Mouse (Mus musculus) cerebellum, postnatal 36 days (tissue): ENCODE measurements around the gene Igf1r.
"Not testable (repeated sequence)": the region's sequence is repeated elsewhere in the genome, so short reads cannot be mapped to it uniquely, and the experiment has no call there.

Experiments used
- DNase-seq, 2 experiments: peaks; one replicate each; pipeline ENCODE4 v3.0.0; 2021 to 2022; ENCODE audit warnings: mixed read lengths in 2 of 2

Igf1r gene

DNA sequence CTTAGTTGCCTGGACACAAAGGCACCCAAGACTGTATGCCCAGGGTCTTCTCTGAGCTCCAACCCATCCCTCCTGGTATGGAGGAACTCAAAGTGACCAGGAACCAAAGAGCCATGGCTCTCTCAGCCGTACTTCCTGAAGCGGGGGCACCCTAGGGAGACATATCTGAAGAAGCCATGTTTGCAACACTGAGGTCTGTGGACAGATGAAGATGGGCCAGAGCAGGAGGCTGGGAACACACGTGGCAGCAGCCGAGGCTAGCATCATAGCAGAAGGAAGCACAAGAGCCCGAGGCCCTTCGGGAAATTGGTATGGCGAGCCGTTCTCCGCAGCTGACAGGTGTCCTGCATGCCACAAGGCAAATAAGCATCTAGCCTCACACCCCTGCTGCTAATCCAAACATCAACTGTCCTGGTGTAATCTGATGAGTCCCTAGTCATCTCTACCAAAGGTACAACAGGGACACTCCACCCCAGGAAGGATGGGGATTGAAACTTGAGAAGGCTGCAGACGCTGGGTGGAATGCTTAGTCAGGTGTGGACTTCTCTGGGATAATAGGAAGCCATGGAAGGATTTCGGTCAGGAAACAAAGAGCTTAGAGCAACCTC lies 286.7 kb downstream of the Igf1r start:
- DNase-seq = no peak

- no peak for DNase-seq
Observed at GRCm38 (mm10) chr7:68241205-68241604, 288.6 kb downstream of the Igf1r start.

DNA sequence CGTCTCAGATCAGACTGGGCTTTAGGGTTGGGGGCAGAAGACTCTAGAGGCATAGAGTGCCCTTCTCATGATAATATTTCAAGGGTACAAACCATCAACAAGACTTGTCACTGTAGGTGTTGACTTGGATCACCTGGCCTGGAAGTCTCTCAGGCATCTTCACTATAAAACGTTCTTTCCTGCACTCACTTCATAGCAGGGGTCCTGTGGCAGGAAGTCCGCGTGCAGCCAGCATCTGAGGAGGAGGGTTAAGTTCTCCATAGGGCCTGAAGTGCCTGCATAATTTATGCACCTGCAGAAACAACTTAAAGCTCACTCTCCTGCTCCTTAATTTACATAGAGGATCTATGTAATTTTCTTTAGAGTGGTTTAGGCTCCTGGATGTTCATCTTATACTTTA lies 293.1 kb downstream of the Igf1r start:
- no peak for DNase-seq

GRCm38 (mm10) chr7:68246249-68246648 lies 293.6 kb downstream of the Igf1r start:
- no peak for DNase-seq

- no peak for DNase-seq
Observed at GRCm38 (mm10) chr7:68250411-68250810, 297.8 kb downstream of the Igf1r start.

DNA sequence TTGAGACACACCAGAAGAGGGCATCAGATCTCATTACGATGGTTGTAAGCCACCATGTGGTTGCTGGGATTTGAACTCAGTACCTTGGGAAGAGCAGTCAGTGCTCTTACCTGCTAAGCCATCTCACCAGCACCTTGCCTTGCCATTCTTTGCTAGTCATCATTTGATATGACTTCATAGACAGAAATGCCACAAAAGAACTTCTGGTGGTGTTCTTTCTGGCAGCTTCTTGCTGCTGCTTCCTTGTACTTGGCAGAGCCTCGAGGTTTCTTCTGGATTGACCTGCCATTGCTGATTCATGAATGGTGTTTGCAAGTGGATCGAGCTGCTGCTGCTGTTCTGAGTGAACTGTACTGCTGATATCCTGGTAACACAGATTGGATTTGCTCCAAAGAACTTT lies 298.3 kb downstream of the Igf1r start:
- no peak for DNase-seq

DNA sequence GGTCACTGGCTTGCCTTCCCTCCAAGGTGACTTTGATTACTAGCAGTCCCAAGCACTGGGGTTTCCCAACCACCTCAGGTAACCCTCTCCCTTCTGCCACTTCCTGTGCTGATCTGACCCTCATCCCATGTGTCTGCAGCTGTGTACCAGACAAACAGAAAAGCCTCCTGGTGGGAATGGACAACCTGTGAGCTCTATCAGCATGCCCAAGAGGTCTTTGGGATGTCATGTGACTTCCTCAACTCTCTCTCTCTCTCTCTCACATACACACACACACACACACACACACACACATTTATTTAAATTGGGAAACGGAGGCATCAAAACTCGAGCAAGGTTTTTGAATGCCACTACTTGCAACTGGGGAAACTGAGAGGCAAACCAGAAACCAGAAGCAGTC lies 305.1 kb downstream of the Igf1r start:
- DNase-seq = no peak

DNA sequence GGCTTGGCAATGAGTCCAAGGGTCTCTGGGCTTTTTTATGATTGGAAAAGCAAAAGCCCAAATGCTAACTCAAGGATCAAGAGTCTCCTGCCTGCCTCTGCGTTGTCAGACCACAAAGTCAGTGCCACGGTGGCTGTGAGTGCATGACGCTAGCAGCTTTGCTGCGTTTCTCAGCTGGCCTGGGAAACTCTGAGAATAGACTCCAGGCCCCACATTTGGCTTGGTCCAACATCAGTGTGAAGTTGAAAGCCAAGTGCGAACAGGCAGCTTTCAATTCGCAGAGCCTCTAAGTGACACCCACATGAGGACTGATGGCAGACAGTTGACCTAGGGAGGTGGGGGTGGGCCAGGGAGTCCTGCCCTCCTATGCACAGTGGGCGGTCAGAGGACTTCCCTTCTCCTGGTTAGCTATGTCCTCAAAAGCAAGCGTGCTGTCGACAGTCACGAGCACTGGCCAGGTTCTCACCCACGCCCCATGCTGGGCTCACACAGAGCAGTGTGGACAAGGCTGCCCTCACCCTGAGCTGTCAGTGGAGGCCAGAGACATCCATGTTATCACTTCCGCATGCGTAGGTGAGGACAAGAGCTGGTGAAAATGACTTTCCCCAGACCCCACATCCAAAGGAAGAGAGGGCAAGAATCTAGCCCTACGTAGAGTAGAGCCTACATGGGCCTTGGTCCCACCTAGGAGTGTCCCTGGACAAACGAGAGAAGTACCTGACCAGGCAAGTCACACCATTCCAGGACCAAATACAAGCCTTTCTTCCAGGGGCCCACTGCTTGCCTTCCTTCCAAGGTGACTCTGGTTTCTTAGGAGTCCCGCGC lies 305.9 kb downstream of the Igf1r start:
- DNase-seq = no peak

DNA sequence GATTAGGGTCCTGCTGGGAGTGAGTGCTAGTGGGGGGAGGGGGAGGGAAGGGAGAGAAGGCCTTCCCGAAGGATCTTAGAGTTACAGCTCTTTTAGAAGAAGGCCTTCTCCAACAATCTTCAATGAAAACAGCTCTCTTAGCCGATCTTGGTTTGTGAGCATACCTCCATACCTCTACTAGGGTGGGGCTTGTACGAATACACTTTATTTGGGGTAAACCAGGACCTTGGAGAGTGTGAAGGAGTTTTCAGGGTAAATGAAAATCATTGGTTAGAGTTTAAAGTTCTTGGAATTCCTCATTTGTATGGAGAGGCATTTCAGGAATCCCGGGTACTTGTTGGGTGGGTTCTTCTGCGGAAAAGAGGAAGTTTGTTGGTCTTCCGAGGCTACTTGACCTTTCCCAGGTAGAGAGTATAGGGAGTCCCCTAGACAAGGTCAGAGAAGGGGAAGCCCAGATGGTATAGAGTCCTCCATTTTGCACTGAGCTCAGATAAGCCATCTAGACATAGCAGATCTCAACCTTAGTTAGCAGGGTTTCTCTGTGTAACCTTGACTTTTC lies 307.0 kb downstream of the Igf1r start:
- no peak for DNase-seq

DNA sequence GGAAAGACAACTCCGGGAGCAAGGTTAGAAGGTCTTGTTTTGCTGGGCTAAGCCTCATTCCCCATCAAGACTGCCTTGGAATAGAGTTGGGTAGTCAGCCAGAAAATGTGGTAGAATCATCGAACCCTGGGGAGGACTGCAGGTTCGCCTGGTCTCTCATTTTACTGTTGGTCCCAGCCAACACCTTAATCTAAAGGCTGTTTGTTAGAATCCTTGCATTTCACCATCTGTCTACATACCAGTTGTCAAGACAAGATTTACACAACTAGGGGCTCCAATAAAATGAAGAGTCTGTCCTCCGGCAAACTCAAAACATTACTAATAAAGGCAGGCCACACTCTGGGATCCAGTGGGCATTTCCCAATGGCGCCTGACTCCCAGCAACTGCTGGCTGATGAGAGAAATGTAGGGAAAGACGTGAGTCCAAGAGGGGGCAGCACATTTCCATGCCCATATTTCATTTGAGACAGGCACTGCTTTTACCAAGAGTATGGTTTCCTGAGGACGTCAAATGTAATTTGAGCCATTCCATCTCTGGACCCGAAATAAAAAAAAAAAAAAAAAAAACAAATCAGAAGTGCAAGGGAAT lies 310.1 kb downstream of the Igf1r start:
- DNase-seq = no peak

DNA sequence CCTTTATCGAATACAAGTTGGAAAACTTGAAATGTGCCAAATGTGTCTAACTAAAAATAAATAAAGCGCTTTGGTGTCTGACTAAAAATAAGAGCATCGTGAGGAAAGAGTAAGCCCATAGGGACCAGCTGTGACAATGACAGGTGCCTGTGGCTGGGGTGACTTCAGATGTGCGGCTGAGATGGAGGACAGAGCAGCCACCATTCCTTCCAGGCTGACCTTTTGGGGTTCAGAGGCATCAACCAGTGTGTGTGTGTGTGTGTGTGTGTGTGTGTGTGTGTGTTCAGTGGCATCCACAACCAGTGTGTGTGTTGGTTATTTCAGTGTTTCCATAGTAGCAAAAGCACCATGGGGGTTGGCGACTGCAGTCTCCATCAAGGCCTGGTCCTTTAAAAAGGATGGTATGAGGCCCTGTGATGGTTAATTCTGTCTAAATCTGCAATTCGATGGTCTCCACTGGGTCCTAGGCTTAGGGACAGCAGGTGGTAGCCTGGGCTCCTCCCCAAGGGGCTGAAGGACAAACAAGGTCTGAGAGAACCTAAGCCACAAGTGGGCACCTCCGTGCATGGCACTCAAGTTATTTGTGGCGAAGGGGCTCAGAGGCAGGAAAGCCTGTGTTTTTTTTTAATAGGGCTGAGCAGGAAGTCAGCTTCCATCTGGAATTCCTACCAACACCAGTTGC lies 310.9 kb downstream of the Igf1r start:
- DNase-seq = no peak

DNA sequence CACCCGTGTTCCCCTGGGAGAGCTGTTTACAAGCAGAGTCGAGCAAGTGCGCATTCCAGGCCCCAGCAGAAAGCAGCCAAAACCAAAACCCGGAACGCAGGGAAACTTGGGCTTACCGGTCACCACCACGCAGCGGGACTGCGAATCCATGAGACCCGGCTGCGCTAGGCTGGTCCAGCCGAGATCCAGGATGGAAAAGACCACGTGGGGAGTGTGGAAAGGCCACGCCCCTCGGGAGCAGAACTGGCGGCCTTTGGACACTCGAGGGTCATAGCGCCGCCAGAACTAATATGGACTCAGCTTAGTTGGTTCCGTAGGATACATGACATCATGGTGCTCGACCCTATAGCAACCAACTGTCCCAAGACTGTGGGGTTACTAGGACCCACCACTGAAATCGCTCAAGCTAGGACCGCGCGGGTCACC lies 311.4 kb downstream of the Igf1r start, which contains the start of gene Pgpep1l:
Pgpep1l (minus strand) TSS at position 206 of the 426 bp plus-strand sequence.
- peak; percentile 5 to 25 for DNase-seq

GRCm38 (mm10) chr7:68264531-68264930 lies 311.9 kb downstream of the Igf1r start:
- DNase-seq = peak in 1 of 2 experiments; percentile 6

DNA sequence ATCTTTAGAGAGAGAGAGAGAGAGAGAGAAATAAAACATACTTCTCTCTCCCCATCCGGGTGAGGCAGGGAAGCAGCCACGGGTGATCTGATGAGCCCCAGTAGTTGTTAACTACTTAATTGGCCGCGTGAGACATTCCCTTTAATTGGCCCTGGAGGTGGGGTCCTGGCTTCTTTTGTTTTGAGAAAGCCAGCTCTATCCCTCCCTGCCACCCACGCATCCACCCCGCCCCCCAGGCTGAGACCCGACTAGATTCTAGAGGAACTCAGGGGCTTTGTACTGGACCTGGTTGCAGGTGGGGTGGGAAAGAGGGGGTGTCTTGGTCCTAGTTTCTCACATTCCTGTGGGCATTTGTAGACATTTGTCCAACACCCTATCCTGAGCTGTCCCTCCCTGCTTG lies 312.8 kb downstream of the Igf1r start:
- no peak for DNase-seq

- DNase-seq = no peak
Observed at GRCm38 (mm10) chr7:68266691-68267090, 314.1 kb downstream of the Igf1r start.

- no peak for DNase-seq
Observed at GRCm38 (mm10) chr7:68270551-68270950, 317.9 kb downstream of the Igf1r start.

DNA sequence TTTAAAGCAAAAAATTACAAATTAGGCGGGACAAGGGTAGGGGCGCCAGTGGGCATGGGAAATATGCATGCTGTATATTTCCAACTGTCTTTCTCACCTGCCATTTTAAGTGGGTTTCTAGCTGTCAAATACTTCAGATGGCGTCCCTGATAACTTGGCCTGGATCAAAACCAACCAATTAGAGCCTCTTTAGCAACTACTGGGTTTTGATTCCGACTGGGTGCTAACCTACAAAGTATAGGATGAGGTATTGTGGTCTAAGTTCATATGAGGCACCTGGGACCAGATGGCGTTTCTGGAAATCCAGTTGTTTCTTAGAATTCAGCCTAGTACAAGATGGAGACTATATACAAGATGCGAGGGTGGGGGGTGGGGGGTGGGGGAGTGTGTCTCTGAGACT lies 319.2 kb downstream of the Igf1r start:
- DNase-seq = no peak

DNA sequence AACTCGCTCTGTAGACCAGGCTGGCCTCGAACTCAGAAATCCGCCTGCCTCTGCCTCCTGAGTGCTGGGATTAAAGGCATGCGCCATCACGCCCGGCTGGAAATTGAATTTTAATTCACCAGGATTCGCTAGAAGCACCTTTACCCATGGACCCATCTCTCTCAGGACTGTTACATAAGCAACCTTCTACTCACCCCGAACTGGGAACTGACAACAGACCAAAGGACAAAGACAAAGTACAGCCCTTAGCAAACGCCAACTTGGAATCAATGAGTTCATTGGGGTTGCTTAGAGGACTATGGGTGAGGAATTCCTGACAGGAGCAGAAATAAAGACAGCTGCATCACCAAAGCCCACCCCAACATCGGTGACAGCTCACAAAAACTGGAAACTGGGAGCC lies 320.0 kb downstream of the Igf1r start:
- DNase-seq = no peak

DNA sequence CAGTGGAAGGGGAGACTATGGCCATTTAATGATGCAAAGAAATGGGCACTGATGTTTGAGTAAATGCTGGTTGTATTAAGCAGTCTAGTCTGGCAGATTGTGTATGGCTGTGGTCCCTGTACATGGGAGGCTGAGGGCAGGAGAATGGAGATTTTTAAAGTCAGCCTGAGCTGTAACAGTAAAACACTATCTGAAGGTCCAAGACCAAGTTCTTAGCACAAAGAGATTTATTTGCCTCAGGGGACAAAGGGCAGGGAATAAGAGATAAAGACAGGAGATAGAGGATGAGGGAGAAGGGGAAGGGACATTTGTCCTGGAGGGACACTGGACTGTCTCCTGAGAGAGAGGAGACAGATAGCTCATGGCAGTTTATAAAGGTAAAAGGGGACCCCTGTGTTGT lies 320.9 kb downstream of the Igf1r start, which contains the start of gene Fam169b:
Fam169b (plus strand) TSS at position 325 of the 400 bp plus-strand sequence.
- DNase-seq = no peak

- no peak for DNase-seq
Observed at GRCm38 (mm10) chr7:68274218-68274617, 321.6 kb downstream of the Igf1r start.

DNA sequence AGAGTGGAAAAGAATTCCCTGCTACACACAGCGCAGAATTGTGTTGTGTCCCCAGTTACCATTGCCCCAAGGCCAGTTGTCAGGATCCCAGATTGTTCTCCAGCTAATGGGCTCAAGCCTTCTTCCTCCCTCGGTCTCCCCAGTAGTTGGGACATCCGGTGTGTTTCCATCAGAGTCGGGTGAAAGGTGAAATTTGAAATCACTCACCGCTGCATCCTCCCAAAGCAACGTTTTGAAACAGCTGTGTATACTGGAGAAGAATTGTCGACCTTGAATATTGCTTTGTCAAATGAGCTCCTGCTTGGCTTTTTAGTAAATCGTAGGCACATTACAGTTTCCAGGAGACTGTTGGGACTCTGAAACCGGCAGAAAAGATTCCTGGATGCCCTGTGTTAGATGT lies 322.3 kb downstream of the Igf1r start:
- DNase-seq = no peak

DNA sequence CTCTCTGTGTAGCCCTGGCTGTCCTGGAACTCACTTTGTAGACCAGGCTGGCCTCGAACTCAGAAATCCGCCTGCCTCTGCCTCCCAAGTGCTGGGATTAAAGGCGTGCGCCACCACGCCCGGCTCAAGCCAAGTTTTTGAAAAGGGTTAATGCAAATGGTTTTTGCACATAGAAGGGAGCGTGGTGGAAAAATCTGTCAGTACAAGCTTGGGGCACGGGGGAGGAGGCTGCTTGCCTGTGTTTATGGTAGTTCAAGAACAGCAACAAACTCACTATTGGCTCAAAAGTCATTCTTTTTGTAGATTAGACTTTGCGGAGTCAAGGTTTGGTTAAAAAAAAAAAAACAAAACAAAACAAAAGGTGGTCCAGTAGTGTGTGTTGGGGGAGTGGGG lies 322.8 kb downstream of the Igf1r start:
- DNase-seq = not testable (repeated sequence)
